Mouse (Mus musculus): ENCODE measurements around the gene Pdk2.

DNA sequence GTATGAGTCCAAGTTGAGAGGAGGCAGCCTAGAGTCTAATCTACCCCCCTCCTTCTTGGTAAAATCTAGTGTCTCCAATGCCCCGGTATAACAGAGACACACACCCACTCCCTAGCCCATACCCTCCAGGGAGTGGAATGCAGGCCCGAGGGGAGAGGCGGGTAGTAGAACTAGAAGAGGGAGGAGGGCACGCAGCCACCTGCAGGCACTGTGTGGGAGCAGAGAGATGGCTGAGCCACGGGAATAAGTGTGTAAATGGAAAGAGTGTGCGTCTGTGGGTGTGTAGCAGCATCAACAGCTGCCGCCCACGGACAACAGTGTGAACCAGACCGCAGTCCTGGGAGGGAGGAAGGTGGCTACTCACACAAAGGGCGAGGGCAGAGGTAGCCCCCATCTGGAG is 6.3 kb downstream of the Pdk2 start:
- TF ChIP-seq POLR2A (IDR thresholded peaks at IDR 0.05; ENCODE audit: low read depth, low read length) (no peak), CTCF (IDR thresholded peaks at IDR 0.05; ENCODE audit: extremely low read depth, insufficient read length, insufficient replicate concordance, low read depth, low read length) (no peak)
